Mouse (Mus musculus): ENCODE results near the gene Lrrc74a.

DNA sequence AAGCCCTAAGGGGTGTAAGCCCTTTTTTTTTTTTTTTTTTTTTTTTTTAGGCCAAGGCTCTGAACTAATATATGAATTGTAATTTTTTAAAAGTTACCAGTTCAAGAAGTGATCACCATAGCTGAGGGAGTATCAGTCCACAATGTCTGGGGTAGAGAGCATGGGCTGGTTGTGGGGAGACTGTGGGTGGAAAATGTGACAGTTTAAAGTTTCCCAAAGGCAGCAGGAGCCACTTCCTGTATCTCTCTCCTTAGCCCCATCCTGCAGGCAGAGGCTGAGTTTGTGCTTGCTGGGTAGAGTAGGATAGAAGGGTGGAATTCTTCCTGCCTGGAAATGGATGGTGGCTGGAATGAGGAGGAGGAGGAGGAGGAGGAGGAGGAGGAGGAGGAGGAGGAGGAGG, 40.8 kb upstream of the Lrrc74a start:
- TF ChIP-seq EP300 (IDR thresholded peaks at IDR 0.05; ENCODE audit: low read depth) (no peak), CTCF (IDR thresholded peaks at IDR 0.05; ENCODE audit: low read depth) (no peak)
